Mouse (Mus musculus): ENCODE results near the gene Cort.
"Not testable (repeated sequence)": the region's sequence is repeated elsewhere in the genome, so short reads cannot be mapped to it uniquely, and the experiment has no call there.

The Cort gene

DNA sequence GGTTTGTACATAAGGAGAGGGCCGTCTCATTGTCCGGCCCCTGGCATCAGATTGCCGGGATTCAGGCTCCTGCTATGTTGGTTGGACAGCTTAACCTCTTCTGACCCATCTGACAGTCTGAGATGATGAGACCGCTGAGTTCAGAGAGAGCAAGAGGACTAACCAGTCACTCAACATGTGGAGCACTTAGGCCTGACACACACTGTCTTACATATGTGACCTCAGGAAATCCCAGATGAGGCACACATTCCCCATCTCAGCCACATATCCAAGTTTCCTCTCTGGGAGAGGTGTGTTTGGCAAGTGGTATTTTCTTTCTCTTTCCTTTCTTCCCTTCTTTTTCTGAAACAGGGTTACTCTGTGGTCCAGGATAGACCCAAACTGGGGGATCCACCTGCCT lies 18.6 kb upstream of the Cort start:
- DNase-seq: no peak

GRCm38 (mm10) chr4:149144459-149144858 lies 17.9 kb upstream of the Cort start:
- peak; percentile 97 for DNase-seq

- peak; percentile 85 for DNase-seq
Observed at GRCm38 (mm10) chr4:149143594-149143993, 17.0 kb upstream of the Cort start.

DNA sequence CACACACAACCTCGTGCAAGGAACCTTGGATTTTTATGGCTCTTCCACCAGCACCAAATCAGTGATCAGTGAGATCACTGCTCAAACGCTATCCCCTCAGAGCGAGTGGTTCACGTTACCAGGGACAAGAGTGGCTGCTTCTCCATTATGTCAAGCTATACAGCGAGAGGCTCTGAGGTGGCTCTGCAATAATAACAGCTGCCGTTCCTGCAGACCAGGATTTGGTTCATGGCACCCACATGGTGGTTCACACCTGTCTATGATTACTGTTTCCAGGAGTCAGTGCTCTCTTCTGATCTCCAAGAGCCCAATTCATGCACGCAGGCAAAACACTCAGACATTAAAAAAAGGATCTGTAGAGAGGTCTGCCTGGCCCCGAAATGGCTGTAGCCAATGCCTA lies 12.0 kb upstream of the Cort start:
- peak; percentile 79 for DNase-seq

DNA sequence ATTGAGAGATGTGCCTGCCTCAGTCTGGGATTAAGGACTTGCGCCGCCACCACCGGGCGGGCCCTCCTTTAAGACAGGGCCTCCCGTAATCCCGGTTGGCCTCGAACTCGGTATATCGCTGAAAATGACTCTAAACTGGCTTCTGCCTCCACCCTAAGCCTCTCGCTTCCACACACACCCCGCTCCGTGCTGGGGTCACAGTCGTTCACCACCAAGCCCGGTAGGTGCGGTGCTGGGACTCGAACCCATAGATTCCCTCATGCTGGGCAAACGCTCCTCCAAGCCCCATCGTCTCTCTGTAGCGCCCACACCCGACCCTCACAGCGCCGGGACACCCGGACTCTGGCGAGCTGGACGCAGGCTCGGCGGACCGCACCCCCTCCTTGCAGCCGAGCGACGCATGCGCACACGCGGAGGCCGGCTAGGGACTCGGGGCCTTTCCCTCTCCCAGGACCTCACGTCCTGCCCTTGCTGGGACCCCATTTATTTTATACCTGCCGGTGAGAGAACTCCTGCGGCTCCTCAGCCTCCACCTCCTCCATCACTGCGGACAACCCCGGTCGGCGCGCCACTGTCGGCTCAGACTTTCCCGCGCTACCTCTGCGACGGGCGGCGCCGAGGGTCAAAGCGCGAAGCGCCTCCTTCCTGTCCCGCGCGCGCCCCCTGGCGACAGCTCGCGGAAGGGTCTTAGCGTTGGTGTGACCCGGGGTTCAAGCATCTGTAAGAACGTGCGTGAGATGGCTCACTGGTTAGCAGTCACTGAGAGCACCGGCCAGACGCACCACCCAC lies 10.6 kb upstream of the Cort start, which contains the start of gene Cenps:
Cenps (minus strand) TSS at position 648 of the 789 bp plus-strand sequence.
- peak; percentile 98 for DNase-seq

DNA sequence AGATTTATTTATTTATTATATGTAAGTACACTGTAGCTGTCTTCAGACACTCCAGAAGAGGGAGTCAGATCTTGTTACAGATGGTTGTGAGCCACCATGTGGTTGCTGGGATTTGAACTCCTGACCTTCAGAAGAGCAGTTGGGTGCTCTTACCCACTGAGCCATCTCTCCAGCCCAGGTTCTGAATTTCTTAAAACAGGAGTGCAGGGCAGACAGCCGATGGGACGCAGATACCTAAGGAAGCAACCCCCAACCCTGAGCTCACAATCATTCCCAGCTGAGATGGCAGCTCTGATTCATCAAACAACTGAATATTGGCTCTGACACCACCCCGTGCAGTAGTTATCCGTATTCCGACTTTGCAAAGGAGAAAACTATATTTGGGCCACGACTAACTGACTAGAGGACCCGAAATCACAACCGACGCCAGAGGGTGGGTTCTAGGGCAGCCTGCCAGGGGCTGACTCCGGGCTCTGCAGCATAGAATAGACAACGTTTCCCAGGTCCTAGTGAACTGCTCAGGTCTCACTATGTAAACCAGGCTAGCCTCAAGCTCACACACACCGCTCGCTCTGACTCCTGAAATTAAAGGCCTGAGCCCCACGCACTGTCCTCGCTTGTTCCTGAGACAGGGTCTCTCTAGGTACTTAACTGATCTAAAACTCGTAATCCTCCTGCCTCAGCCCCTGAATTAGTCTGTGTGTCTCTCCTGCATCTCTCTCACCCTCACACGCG lies 9.7 kb upstream of the Cort start:
- peak; percentile 89 for DNase-seq

DNA sequence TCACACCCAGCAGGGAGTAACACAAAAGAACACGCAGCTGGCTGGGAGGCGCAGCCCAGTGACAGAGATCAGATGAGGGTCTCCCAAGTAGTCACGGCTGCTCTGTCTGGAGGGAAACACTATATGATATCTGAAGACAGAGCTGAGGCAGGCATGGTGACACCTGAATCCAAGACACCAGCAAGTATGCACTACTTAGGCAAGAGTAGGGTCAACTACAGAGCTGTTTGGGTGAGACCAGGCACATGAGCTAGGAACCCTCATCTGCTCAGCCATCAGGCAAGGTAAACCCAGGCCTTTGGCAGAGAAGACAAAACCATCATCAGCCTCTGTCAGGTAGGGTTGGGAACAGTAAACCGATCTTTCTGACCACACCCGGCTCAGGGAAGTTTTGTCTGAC lies 6.8 kb upstream of the Cort start:
- peak; percentile 79 for DNase-seq

GRCm38 (mm10) chr4:149131789-149132565 lies 5.4 kb upstream of the Cort start:
- peak; percentile 90 for DNase-seq

- DNase-seq: peak; percentile 85
Observed at GRCm38 (mm10) chr4:149131021-149131752, 4.6 kb upstream of the Cort start.

- DNase-seq: peak; percentile 87
Observed at GRCm38 (mm10) chr4:149128467-149128866, 1.9 kb upstream of the Cort start.

GRCm38 (mm10) chr4:149126115-149126509 lies 451 bp downstream of the Cort start:
- DNase-seq: no peak

- DNase-seq: peak; percentile 75
Observed at GRCm38 (mm10) chr4:149125341-149126114, 1.0 kb downstream of the Cort start.

DNA sequence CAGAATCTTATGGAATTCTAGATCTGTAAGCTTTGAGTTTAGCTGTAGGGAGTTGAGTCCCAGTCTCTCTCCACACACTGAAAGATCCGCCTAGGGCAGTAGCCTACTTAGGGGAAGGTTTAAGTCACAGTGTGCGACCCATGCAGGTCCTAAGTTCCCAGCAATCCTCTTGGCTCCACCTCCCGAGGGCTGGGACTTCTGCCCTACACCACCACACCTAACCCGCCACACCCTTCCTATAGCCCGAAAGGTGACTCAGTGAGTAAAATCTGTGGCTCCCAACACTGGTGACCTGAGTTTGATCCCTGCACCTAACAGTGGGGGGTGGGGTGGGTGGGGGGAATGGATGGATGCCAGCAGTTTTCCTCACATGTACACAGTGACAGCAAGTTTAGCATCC lies 3.1 kb downstream of the Cort start:
- no peak for DNase-seq

- DNase-seq: not testable (repeated sequence)
Observed at GRCm38 (mm10) chr4:149119978-149120562, 6.5 kb downstream of the Cort start.

GRCm38 (mm10) chr4:149103875-149104561 lies 22.5 kb downstream of the Cort start, which contains the start of gene Dffa:
Gene Dffa, plus strand, starts transcription at chr4:149104146.
- DNase-seq: peak; percentile 99

DNA sequence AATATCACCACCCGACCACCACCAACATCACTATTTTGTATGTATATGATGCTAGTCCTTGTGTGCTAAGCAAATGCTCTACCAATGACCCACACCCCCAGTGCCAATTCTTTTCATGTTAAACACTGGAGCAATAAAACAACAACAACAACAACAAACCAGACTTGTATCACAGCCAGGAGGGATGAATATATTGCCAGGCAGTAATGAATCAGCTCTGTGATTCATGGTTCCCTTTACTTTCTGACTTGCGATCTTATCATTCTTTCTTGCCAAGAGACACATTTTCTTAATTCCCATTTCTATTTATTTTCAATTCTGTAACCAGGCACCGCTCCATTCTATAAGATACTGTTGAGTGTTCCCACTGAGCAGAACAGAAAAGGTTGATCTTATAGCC lies 25.1 kb downstream of the Cort start:
- no peak for DNase-seq

GRCm38 (mm10) chr4:149100449-149100848 lies 26.1 kb downstream of the Cort start:
- not testable (repeated sequence) for DNase-seq

GRCm38 (mm10) chr4:149099369-149100017 lies 27.1 kb downstream of the Cort start, which contains the start of gene Pex14:
Gene Pex14, minus strand, starts transcription at chr4:149099876.
- peak; percentile 99 for DNase-seq

- DNase-seq: no peak
Observed at GRCm38 (mm10) chr4:149098571-149098970, 28.0 kb downstream of the Cort start.

GRCm38 (mm10) chr4:149097956-149098355 lies 28.6 kb downstream of the Cort start:
- DNase-seq: no peak

Measured in heart, adult 11 months (tissue).